Comparison of ENCODE assay signal across 13 mouse cellular contexts in genomic region chr6:94390403-94390802, GRCm38 (mm10).
DNase-seq lines count a peak whose midpoint lies in the region; ATAC-seq lines count a peak whose summit lies in the region.
"Had no signal": no experiment of that assay in that cellular context is flagged by ENCODE, and none has a peak within 500 bp of the region (broad histone marks: within the 10 kb centered on the region; RNA-seq: fewer than 3 reads in every experiment).

No protein-coding gene starts in this region.

- H3K27me3 ChIP-seq in heart, embryonic 15.5 days: no peaks in the 10 kb centered on the region
- no peaks in the 10 kb centered on the region for H3K27me3 ChIP-seq in liver, embryonic 15.5 days
- no peaks in the 10 kb centered on the region for H3K27me3 ChIP-seq in stomach, embryonic 16.5 days (ENCODE audit: control insufficient read depth, insufficient read depth, low read length)
- no peaks in the 10 kb centered on the region for H3K27me3 ChIP-seq in midbrain, embryonic 14.5 days (ENCODE audit: control insufficient read depth, insufficient read depth, low read length)
- H3K27me3 ChIP-seq: hindbrain, embryonic 15.5 days; Patski had no signal

- DNase-seq in heart, postnatal 4 days: no peak
- peak; percentile 94 for DNase-seq in kidney, adult 9 months
- no peak for DNase-seq in left cerebral cortex, adult 18-20 months (ENCODE audit: low spot score in 2 of 2)
- no peak for DNase-seq in urinary bladder, postnatal 14 days (ENCODE audit: low spot score)
- no peak for DNase-seq in midbrain, embryonic 14.5 days
- DNase-seq: adrenal gland, postnatal 25 days; cerebellum, adult 18-20 months had no signal

- H3K4me1 ChIP-seq in heart, embryonic 15.5 days (replicated peaks): peaks cover 50% of the 10 kb centered on the region
- no peaks in the 10 kb centered on the region for H3K4me1 ChIP-seq in liver, embryonic 15.5 days (replicated peaks)
- H3K4me1 ChIP-seq in stomach, embryonic 16.5 days (ENCODE audit: control insufficient read depth, insufficient read depth, low read length): peaks cover 5% of the 10 kb centered on the region; the same call in 1 of the 2 replicates
- H3K4me1 ChIP-seq in midbrain, embryonic 14.5 days (ENCODE audit: control insufficient read depth, insufficient read depth, low read length): no peaks in the 10 kb centered on the region
- H3K4me1 ChIP-seq: hindbrain, embryonic 15.5 days had no signal

- peak; percentile 33; the same call in 1 of the 2 replicates for ATAC-seq in heart, embryonic 15.5 days (replicated peaks; ENCODE audit: insufficient number of reproducible peaks, insufficient read depth, low FRiP score, low read depth)
- ATAC-seq in liver, embryonic 15.5 days (ENCODE audit: insufficient read depth): peak; percentile 22; the same call in 1 of the 2 replicates
- ATAC-seq in stomach, embryonic 16.5 days (ENCODE audit: insufficient read depth, low FRiP score): peak; percentile 92
- no peak for ATAC-seq in midbrain, embryonic 14.5 days (ENCODE audit: low FRiP score, low TSS enrichment)
- ATAC-seq: Patski had no signal

- no peak overlapping the region for H3K9ac ChIP-seq in heart, embryonic 15.5 days
- H3K9ac ChIP-seq in liver, embryonic 15.5 days: no peak overlapping the region
- H3K9ac ChIP-seq in stomach, embryonic 16.5 days (ENCODE audit: low read length): no peak overlapping the region
- H3K9ac ChIP-seq in midbrain, embryonic 14.5 days (replicated peaks; ENCODE audit: low read length): no peak overlapping the region
- H3K9ac ChIP-seq: hindbrain, embryonic 15.5 days had no signal

- 60% methylated on average over 2 of the region's 2 CpGs for WGBS in heart, embryonic 15.5 days
- 33% methylated on average over 2 of the region's 2 CpGs for WGBS in liver, embryonic 15.5 days (ENCODE audit: insufficient replicate concordance)
- WGBS in stomach, embryonic 16.5 days: 51% methylated on average over 2 of the region's 2 CpGs
- 77% methylated on average over 2 of the region's 2 CpGs for WGBS in midbrain, embryonic 14.5 days

- H3K4me2 ChIP-seq in heart, embryonic 15.5 days: no peak overlapping the region
- H3K4me2 ChIP-seq in liver, embryonic 15.5 days: no peak overlapping the region
- H3K4me2 ChIP-seq in stomach, embryonic 16.5 days (ENCODE audit: low read depth, low read length): peak overlapping the region; percentile 2; the same call in 1 of the 2 replicates
- no peak overlapping the region for H3K4me2 ChIP-seq in midbrain, embryonic 14.5 days (ENCODE audit: low read length)
- H3K4me2 ChIP-seq: hindbrain, embryonic 15.5 days had no signal

- H3K27ac ChIP-seq in heart, embryonic 15.5 days: peak overlapping the region; percentile 74
- H3K27ac ChIP-seq in liver, embryonic 15.5 days (replicated peaks): no peak overlapping the region
- peak overlapping the region; percentile 82 for H3K27ac ChIP-seq in stomach, embryonic 16.5 days (ENCODE audit: low read length)
- H3K27ac ChIP-seq in midbrain, embryonic 14.5 days (replicated peaks; ENCODE audit: low read depth, low read length): no peak overlapping the region
- H3K27ac ChIP-seq: hindbrain, embryonic 15.5 days had no signal

- no peak overlapping the region for H3K4me3 ChIP-seq in heart, embryonic 15.5 days
- H3K4me3 ChIP-seq in liver, embryonic 15.5 days (replicated peaks): no peak overlapping the region
- no peak overlapping the region for H3K4me3 ChIP-seq in stomach, embryonic 16.5 days (replicated peaks; ENCODE audit: low read length)
- no peak overlapping the region for H3K4me3 ChIP-seq in midbrain, embryonic 14.5 days (replicated peaks; ENCODE audit: low read depth, low read length)
- H3K4me3 ChIP-seq: hindbrain, embryonic 15.5 days; myocyte had no signal

- H3K36me3 ChIP-seq in heart, embryonic 15.5 days: no peaks in the 10 kb centered on the region
- H3K36me3 ChIP-seq in liver, embryonic 15.5 days (replicated peaks): no peaks in the 10 kb centered on the region
- H3K36me3 ChIP-seq in stomach, embryonic 16.5 days (ENCODE audit: control insufficient read depth, insufficient read depth, low read length): no peaks in the 10 kb centered on the region
- H3K36me3 ChIP-seq in midbrain, embryonic 14.5 days (ENCODE audit: control insufficient read depth, insufficient read depth, low read length): no peaks in the 10 kb centered on the region
- H3K36me3 ChIP-seq: hindbrain, embryonic 15.5 days had no signal

- H3K9me3 ChIP-seq in heart, embryonic 15.5 days (replicated peaks): no peaks in the 10 kb centered on the region
- no peaks in the 10 kb centered on the region for H3K9me3 ChIP-seq in liver, embryonic 15.5 days (replicated peaks)
- no peaks in the 10 kb centered on the region for H3K9me3 ChIP-seq in stomach, embryonic 16.5 days (replicated peaks; ENCODE audit: control insufficient read depth, low read length)
- H3K9me3 ChIP-seq in midbrain, embryonic 14.5 days (ENCODE audit: control insufficient read depth, low read length): no peaks in the 10 kb centered on the region
- H3K9me3 ChIP-seq: hindbrain, embryonic 15.5 days had no signal

Comparison
In these comparisons a context has a peak if more than half of its experiments do, and no peak if none do; other contexts are left out.
1. H3K27ac ChIP-seq: peak in heart, embryonic 15.5 days (single experiment) and stomach, embryonic 16.5 days (single experiment); none in liver, embryonic 15.5 days (single experiment) and midbrain, embryonic 14.5 days (single experiment).